Comparison of ENCODE assay signal across 12 mouse cellular contexts in genomic region chr19:34517812-34518594, GRCm38 (mm10). TPM values are rescaled to one million over a fixed set of nuclear protein-coding genes. Genes with fewer than 3 reads are reported as not detected.
DNase-seq lines count a peak whose midpoint lies in the region; ATAC-seq lines count a peak whose summit lies in the region.
"Had no signal": no experiment of that assay in that cellular context is flagged by ENCODE, and none has a peak within 500 bp of the region (broad histone marks: within the 10 kb centered on the region; RNA-seq: fewer than 3 reads in every experiment).

No protein-coding gene starts in this region.

- H3K27ac ChIP-seq in hindbrain, embryonic 13.5 days: no peak overlapping the region
- H3K27ac ChIP-seq: hindbrain, postnatal 0 days; limb, embryonic 15.5 days had no signal

- H3K27me3 ChIP-seq in hindbrain, embryonic 13.5 days: no peaks in the 10 kb centered on the region
- H3K27me3 ChIP-seq: limb, embryonic 15.5 days had no signal

- no peak for ATAC-seq in hindbrain, embryonic 13.5 days (ENCODE audit: low FRiP score)
- no peak for ATAC-seq in monocyte, adult 5-6 weeks (replicated peaks; ENCODE audit: insufficient number of reproducible peaks, low FRiP score, low TSS enrichment, poor library complexity, severe bottlenecking)
- ATAC-seq: hindbrain, postnatal 0 days had no signal

- 93% methylated on average over 13 of the region's 13 CpGs for WGBS in hindbrain, embryonic 13.5 days

- no peak overlapping the region for H3K9ac ChIP-seq in hindbrain, embryonic 13.5 days
- H3K9ac ChIP-seq: limb, embryonic 15.5 days had no signal

- peaks cover 23% of the 10 kb centered on the region; the same call in 1 of the 2 replicates for H3K36me3 ChIP-seq in hindbrain, embryonic 13.5 days

- H3K4me1 ChIP-seq in hindbrain, embryonic 13.5 days (replicated peaks): no peaks in the 10 kb centered on the region
- H3K4me1 ChIP-seq: limb, embryonic 15.5 days had no signal

- DNase-seq in cerebellum, adult 8-10 months: peak; percentile 13
- no peak for DNase-seq in cerebellum, adult 9-10 months
- peak; percentile 83 for DNase-seq in 3T3-L1 (ENCODE audit: low read depth, low spot score)
- DNase-seq in adrenal gland, postnatal 14 days: peak; percentile 72
- DNase-seq in kidney, adult 9 months: peak; percentile 93
- no peak for DNase-seq in frontal cortex, postnatal 14 days (ENCODE audit: low spot score in 2 of 2)
- DNase-seq: layer of hippocampus, postnatal 36 days; lung, postnatal 4 days had no signal

- no peaks in the 10 kb centered on the region for H3K9me3 ChIP-seq in hindbrain, embryonic 13.5 days
- H3K9me3 ChIP-seq: limb, embryonic 15.5 days had no signal

- H3K4me3 ChIP-seq in hindbrain, embryonic 13.5 days: no peak overlapping the region
- H3K4me3 ChIP-seq: limb, embryonic 15.5 days had no signal

- H3K4me2 ChIP-seq in hindbrain, embryonic 13.5 days: no peak overlapping the region
- H3K4me2 ChIP-seq: limb, embryonic 15.5 days had no signal

RNA-seq across cellular contexts. Expression of gene Lipa, which starts 9.3 kb away (rescaled TPM):
- 128 and 148 TPM in 2 replicates for total RNA-seq in adrenal gland, postnatal 14 days (2021)
- polyA plus RNA-seq in hindbrain, embryonic 13.5 days (2015; fragmentation: Nextera tagmentation; extraction: Ambion mirVana): 23.4 and 24.4 TPM in 2 replicates
- total RNA-seq in monocyte, adult 5-6 weeks (2017): 71.6 to 118 TPM (median 98.2 TPM) in 3 replicates

RNA-seq across cellular contexts. Expression of gene Ifit2, which starts 32.5 kb away (rescaled TPM):
- 3.4 and 4.4 TPM in 2 replicates for total RNA-seq in adrenal gland, postnatal 14 days (2021)
- 2.7 and 3.8 TPM in 2 replicates for polyA plus RNA-seq in hindbrain, embryonic 13.5 days (2015; fragmentation: Nextera tagmentation; extraction: Ambion mirVana)
- total RNA-seq in monocyte, adult 5-6 weeks (2017): 13.1 to 32.7 TPM (median 16.9 TPM) in 3 replicates

RNA-seq across cellular contexts. Expression of gene Ch25h, which starts 43.0 kb away (rescaled TPM):
- total RNA-seq in adrenal gland, postnatal 14 days (2021): 1.4 TPM in 1 of 2 replicates, not detected in the other
- 0.23 and 0.87 TPM in 2 replicates for polyA plus RNA-seq in hindbrain, embryonic 13.5 days (2015; fragmentation: Nextera tagmentation; extraction: Ambion mirVana)
- total RNA-seq in monocyte, adult 5-6 weeks (2017): not detected in 3 replicates

Comparison
In these comparisons a context has a peak if more than half of its experiments do, and no peak if none do; other contexts are left out.
1. DNase-seq: peak in cerebellum, adult 8-10 months (single experiment), 3T3-L1 (single experiment), adrenal gland, postnatal 14 days (single experiment) and kidney, adult 9 months (single experiment); none in cerebellum, adult 9-10 months (single experiment) and frontal cortex, postnatal 14 days (0 of 2).